Mouse (Mus musculus): ENCODE measurements around the gene A230050P20Rik.

Gene A230050P20Rik

GRCm38 (mm10) chr9:20894629-20895028, 26.2 kb downstream of the A230050P20Rik start:
- no peak for DNase-seq (ENCODE audit: low read depth, low spot score)

- no peak for DNase-seq (ENCODE audit: low read depth, low spot score)
Measured at GRCm38 (mm10) chr9:20895382-20895781, 26.9 kb downstream of the A230050P20Rik start.

DNA sequence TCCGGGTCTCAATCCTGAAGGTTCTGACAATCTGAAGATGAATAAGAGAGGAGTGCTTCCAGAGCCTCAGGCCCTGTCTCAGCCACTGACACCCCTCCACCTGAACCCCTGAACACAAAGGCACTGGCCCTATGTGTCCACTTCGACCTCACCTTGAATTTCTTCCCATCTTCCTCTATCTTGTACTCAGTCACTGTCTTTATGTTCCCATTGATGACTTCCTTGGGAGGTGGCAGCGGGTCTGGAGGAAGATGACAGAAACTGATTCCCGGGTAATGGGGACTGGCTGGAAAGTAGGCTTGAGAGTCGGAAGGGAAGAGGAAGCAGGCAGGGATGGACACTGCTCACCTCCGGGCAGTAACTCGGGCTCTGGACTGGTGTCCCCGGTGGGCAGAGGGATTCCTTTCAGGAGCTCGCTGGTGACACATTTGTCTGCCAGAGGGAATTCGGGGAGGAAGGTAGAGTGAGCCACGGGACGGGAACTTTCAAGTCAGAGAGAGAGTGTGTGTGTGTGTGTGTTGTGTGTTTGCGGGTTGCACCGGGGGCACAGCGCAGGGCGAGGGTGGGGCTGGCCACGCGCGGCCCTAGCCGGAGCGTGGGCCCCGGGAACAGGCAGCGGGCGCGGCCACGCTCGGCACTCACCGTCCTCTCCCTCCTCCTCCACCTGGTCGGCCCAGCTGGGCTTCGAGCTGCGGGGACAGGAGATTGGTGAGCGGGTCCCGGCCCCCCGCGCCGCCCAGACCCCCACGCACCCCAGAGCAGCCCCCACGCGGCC, 29.5 kb downstream of the A230050P20Rik start:
- DNase-seq (ENCODE audit: low read depth, low spot score), result no peak

DNA sequence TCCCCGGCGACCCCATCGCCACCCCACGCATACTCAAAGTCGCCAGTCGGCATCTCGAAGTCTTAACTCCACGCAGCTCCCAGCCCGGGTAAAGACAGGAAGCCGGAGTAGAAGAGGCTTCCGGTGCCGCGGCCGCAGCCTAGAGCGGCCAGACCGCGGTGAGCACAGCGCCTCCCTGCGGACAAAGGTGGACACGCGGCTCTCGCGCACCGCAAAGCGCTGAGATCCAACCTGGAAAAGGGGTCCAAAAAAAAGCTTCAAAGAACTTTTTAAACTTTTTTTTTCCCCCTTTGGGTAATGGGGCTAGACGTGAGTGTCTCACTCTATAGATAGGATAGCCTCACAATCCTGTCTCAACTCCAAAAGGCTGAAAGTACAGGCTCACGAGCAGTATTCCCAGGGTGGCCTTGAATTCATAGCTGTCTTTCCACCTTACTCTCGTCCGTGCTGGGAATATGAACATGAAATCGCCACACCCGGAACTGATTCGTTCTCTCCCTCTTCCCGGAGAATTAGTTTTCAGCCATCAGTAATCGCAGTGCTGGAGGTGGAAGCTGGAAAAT, 30.1 kb downstream of the A230050P20Rik start, which contains the start of gene Eif3g:
Eif3g (minus strand) TSS at position 113 of the 563 bp plus-strand sequence.
- peak; percentile 78 for DNase-seq (ENCODE audit: low read depth, low spot score)

- no peak for DNase-seq (ENCODE audit: low read depth, low spot score)
Measured at GRCm38 (mm10) chr9:20901466-20902173, 33.2 kb downstream of the A230050P20Rik start.

- no peak for DNase-seq (ENCODE audit: low read depth, low spot score)
Measured at GRCm38 (mm10) chr9:20902174-20902491, 33.7 kb downstream of the A230050P20Rik start.

GRCm38 (mm10) chr9:20909948-20910347, 41.5 kb downstream of the A230050P20Rik start:
- DNase-seq (ENCODE audit: low read depth, low spot score), result no peak

DNA sequence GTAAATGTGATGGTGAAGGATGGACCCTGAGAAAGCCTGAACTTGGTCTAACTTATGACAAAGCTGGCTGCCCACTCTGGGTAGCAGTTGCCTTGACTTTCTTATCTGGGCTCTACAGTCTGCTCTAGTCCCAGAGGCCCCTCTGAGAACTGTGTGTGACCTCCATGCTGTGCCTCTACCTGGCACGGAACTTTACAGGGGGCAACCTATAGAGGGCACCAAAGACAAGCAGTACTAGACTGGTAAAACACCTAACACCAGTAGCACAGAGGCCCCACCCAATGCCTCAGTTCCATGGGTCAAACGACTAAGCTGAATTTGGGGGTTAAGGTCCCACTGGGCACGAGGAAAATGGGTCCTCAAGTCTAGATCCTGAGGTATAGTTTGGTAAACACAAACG, 47.7 kb downstream of the A230050P20Rik start:
- no peak for DNase-seq (ENCODE audit: low read depth, low spot score)

GRCm38 (mm10) chr9:20923258-20923657, 54.8 kb downstream of the A230050P20Rik start:
- DNase-seq (ENCODE audit: low read depth, low spot score), result no peak
